Mouse (Mus musculus): ENCODE results near the gene Polm.

The Polm gene

GRCm38 (mm10) chr11:5858723-5859122 lies 20.9 kb upstream of the Polm start:
- in situ Hi-C loops (cut with MboI; ENCODE audit: low pct_unique_long_range_greater_than_20kb in 1 of 2, low sequenced_read_pairs in 2 of 2, unreplicated experiment in 1 of 2) = no loop called here

GRCm38 (mm10) chr11:5856479-5857130 lies 18.8 kb upstream of the Polm start:
- in situ Hi-C loops (cut with MboI; ENCODE audit: low pct_unique_long_range_greater_than_20kb in 1 of 2, low sequenced_read_pairs in 2 of 2, unreplicated experiment in 1 of 2) = no loop called here

GRCm38 (mm10) chr11:5855902-5856301 lies 18.1 kb upstream of the Polm start:
- in situ Hi-C loops (cut with MboI; ENCODE audit: low pct_unique_long_range_greater_than_20kb in 1 of 2, low sequenced_read_pairs in 2 of 2, unreplicated experiment in 1 of 2) = no loop called here

- in situ Hi-C loops (cut with MboI; ENCODE audit: low pct_unique_long_range_greater_than_20kb in 1 of 2, low sequenced_read_pairs in 2 of 2, unreplicated experiment in 1 of 2) = no loop called here
These were observed 17.7 kb upstream of the Polm start for GRCm38 (mm10) chr11:5855481-5855880.

GRCm38 (mm10) chr11:5852314-5852713 lies 14.5 kb upstream of the Polm start:
- in situ Hi-C loops (cut with MboI; ENCODE audit: low pct_unique_long_range_greater_than_20kb in 1 of 2, low sequenced_read_pairs in 2 of 2, unreplicated experiment in 1 of 2) = no loop called here

GRCm38 (mm10) chr11:5851021-5851736 lies 13.4 kb upstream of the Polm start:
- in situ Hi-C loops (cut with MboI; ENCODE audit: low pct_unique_long_range_greater_than_20kb in 1 of 2, low sequenced_read_pairs in 2 of 2, unreplicated experiment in 1 of 2) = no loop called here

- in situ Hi-C loops (cut with MboI; ENCODE audit: low pct_unique_long_range_greater_than_20kb in 1 of 2, low sequenced_read_pairs in 2 of 2, unreplicated experiment in 1 of 2) = no loop called here
These were observed 12.6 kb upstream of the Polm start for GRCm38 (mm10) chr11:5850452-5850851.

- in situ Hi-C loops (cut with MboI; ENCODE audit: low pct_unique_long_range_greater_than_20kb in 1 of 2, low sequenced_read_pairs in 2 of 2, unreplicated experiment in 1 of 2) = no loop called here
These were observed 11.5 kb upstream of the Polm start for GRCm38 (mm10) chr11:5849316-5849715.

GRCm38 (mm10) chr11:5848741-5849140 lies 10.9 kb upstream of the Polm start:
- in situ Hi-C loops (cut with MboI; ENCODE audit: low pct_unique_long_range_greater_than_20kb in 1 of 2, low sequenced_read_pairs in 2 of 2, unreplicated experiment in 1 of 2) = no loop called here

- in situ Hi-C loops (cut with MboI; ENCODE audit: low pct_unique_long_range_greater_than_20kb in 1 of 2, low sequenced_read_pairs in 2 of 2, unreplicated experiment in 1 of 2) = no loop called here
These were observed 9.0 kb upstream of the Polm start for GRCm38 (mm10) chr11:5846639-5847345.

GRCm38 (mm10) chr11:5843131-5843530 lies 5.3 kb upstream of the Polm start:
- in situ Hi-C loops (cut with MboI; ENCODE audit: low pct_unique_long_range_greater_than_20kb in 1 of 2, low sequenced_read_pairs in 2 of 2, unreplicated experiment in 1 of 2) = no loop called here

GRCm38 (mm10) chr11:5841751-5842150 lies 3.9 kb upstream of the Polm start:
- in situ Hi-C loops (cut with MboI; ENCODE audit: low pct_unique_long_range_greater_than_20kb in 1 of 2, low sequenced_read_pairs in 2 of 2, unreplicated experiment in 1 of 2) = no loop called here

- in situ Hi-C loops (cut with MboI; ENCODE audit: low pct_unique_long_range_greater_than_20kb in 1 of 2, low sequenced_read_pairs in 2 of 2, unreplicated experiment in 1 of 2) = no loop called here
These were observed 2.5 kb upstream of the Polm start for GRCm38 (mm10) chr11:5840346-5840745.

GRCm38 (mm10) chr11:5836126-5836525 lies 1.7 kb downstream of the Polm start:
- in situ Hi-C loops (cut with MboI; ENCODE audit: low pct_unique_long_range_greater_than_20kb in 1 of 2, low sequenced_read_pairs in 2 of 2, unreplicated experiment in 1 of 2) = no loop called here

- in situ Hi-C loops (cut with MboI; ENCODE audit: low pct_unique_long_range_greater_than_20kb in 1 of 2, low sequenced_read_pairs in 2 of 2, unreplicated experiment in 1 of 2) = no loop called here
These were observed 2.8 kb downstream of the Polm start for GRCm38 (mm10) chr11:5835057-5835456.

- in situ Hi-C loops (cut with MboI; ENCODE audit: low pct_unique_long_range_greater_than_20kb in 1 of 2, low sequenced_read_pairs in 2 of 2, unreplicated experiment in 1 of 2) = no loop called here
These were observed 3.3 kb downstream of the Polm start for GRCm38 (mm10) chr11:5834506-5834905.

- in situ Hi-C loops (cut with MboI; ENCODE audit: low pct_unique_long_range_greater_than_20kb in 1 of 2, low sequenced_read_pairs in 2 of 2, unreplicated experiment in 1 of 2) = no loop called here
These were observed 8.5 kb downstream of the Polm start for GRCm38 (mm10) chr11:5829327-5829726.

- in situ Hi-C loops (cut with MboI; ENCODE audit: low pct_unique_long_range_greater_than_20kb in 1 of 2, low sequenced_read_pairs in 2 of 2, unreplicated experiment in 1 of 2) = no loop called here
These were observed 9.2 kb downstream of the Polm start for GRCm38 (mm10) chr11:5828509-5829191.

- in situ Hi-C loops (cut with MboI; ENCODE audit: low pct_unique_long_range_greater_than_20kb in 1 of 2, low sequenced_read_pairs in 2 of 2, unreplicated experiment in 1 of 2) = no loop called here
These were observed 9.9 kb downstream of the Polm start for GRCm38 (mm10) chr11:5827931-5828330.

Data from mouse embryonic stem cell (cell line).